26 mouse cellular contexts compared by ENCODE assay signal in genomic region chr10:21399622-21400021, GRCm38 (mm10). TPM values are rescaled to one million over a fixed set of nuclear protein-coding genes. Genes with fewer than 3 reads are reported as not detected.
DNase-seq lines count a peak whose midpoint lies in the region; ATAC-seq and TF ChIP-seq lines count a peak whose summit lies in the region.
"Had no signal": no experiment of that assay in that cellular context is flagged by ENCODE, and none has a peak within 500 bp of the region (broad histone marks: within the 10 kb centered on the region; RNA-seq: fewer than 3 reads in every experiment).

No protein-coding gene starts in this region.

- TF ChIP-seq POLR2A in heart, adult 2 months (IDR thresholded peaks at IDR 0.05; ENCODE audit: insufficient read depth, low read depth, low read length): no peak
- no peak for TF ChIP-seq POLR2A in liver, adult 2 months (IDR thresholded peaks at IDR 0.05; ENCODE audit: extremely low read depth, insufficient read depth, low read length)

- 0 out of 2 replicates have a peak, but pooled peaks have one; percentile 41 for ATAC-seq in heart, embryonic 15.5 days (replicated peaks; ENCODE audit: insufficient number of reproducible peaks, insufficient read depth, low FRiP score, low read depth)
- no peak for ATAC-seq in liver, embryonic 12.5 days
- no peak for ATAC-seq in heart, postnatal 0 days (ENCODE audit: insufficient read depth, low read depth)
- ATAC-seq: forebrain, postnatal 0 days; hindbrain, embryonic 16.5 days had no signal

- H3K79me2 ChIP-seq in heart, adult 2 months (replicated peaks; ENCODE audit: control insufficient read depth, insufficient read depth, low read length): no peaks in the 10 kb centered on the region
- no peaks in the 10 kb centered on the region for H3K79me2 ChIP-seq in liver, adult 2 months (ENCODE audit: control insufficient read depth, insufficient read depth, low read length)

- no peak for TF ChIP-seq CTCF in heart, adult 2 months (IDR thresholded peaks at IDR 0.05)
- no peak for TF ChIP-seq CTCF in liver, adult 2 months (IDR thresholded peaks at IDR 0.05; ENCODE audit: low read depth, low read length)
- no peak for TF ChIP-seq CTCF in heart, postnatal 0 days (IDR thresholded peaks at IDR 0.05; ENCODE audit: low read depth)

- H3K4me3 ChIP-seq in heart, embryonic 10.5 days: no peak overlapping the region
- H3K4me3 ChIP-seq in heart, adult 2 months: no peak overlapping the region
- no peak overlapping the region for H3K4me3 ChIP-seq in heart, embryonic 15.5 days
- no peak overlapping the region for H3K4me3 ChIP-seq in liver, adult 2 months (ENCODE audit: insufficient read depth, low read depth, low read length)
- no peak overlapping the region for H3K4me3 ChIP-seq in liver, embryonic 12.5 days
- no peak overlapping the region for H3K4me3 ChIP-seq in heart, postnatal 0 days (ENCODE audit: low read depth, low read length)
- H3K4me3 ChIP-seq: forebrain, embryonic 12.5 days; layer of hippocampus, adult 2 months had no signal

- no peak for TF ChIP-seq EP300 in heart, adult 2 months (IDR thresholded peaks at IDR 0.05; ENCODE audit: insufficient read depth, low read depth, low read length)
- TF ChIP-seq EP300 in heart, postnatal 0 days (IDR thresholded peaks at IDR 0.05; ENCODE audit: low read depth): no peak

- no peaks in the 10 kb centered on the region for H3K27me3 ChIP-seq in heart, embryonic 10.5 days (ENCODE audit: insufficient read depth, poor library complexity, severe bottlenecking)
- no peaks in the 10 kb centered on the region for H3K27me3 ChIP-seq in heart, adult 2 months (ENCODE audit: control insufficient read depth, insufficient read depth, low read length)
- H3K27me3 ChIP-seq in heart, embryonic 15.5 days: no peaks in the 10 kb centered on the region
- H3K27me3 ChIP-seq in liver, adult 2 months (ENCODE audit: control insufficient read depth, insufficient read depth, low read length): no peaks in the 10 kb centered on the region
- 0 out of 2 replicates have a peak, but pooled peaks cover 6% of the 10 kb centered on the region for H3K27me3 ChIP-seq in liver, embryonic 12.5 days (replicated peaks)
- H3K27me3 ChIP-seq in heart, postnatal 0 days (ENCODE audit: control insufficient read depth, insufficient read depth, low read length): 0 out of 2 replicates have a peak, but pooled peaks cover 3% of the 10 kb centered on the region
- H3K27me3 ChIP-seq: forebrain, embryonic 12.5 days had no signal

- H3K27ac ChIP-seq in heart, embryonic 10.5 days: peak overlapping the region; percentile 77
- H3K27ac ChIP-seq in heart, adult 2 months: no peak overlapping the region
- peak overlapping the region; percentile 86 for H3K27ac ChIP-seq in heart, embryonic 15.5 days
- H3K27ac ChIP-seq in liver, adult 2 months (replicated peaks; ENCODE audit: insufficient read depth, low read depth, low read length): peak overlapping the region; percentile 35
- no peak overlapping the region for H3K27ac ChIP-seq in liver, embryonic 12.5 days
- H3K27ac ChIP-seq in heart, postnatal 0 days (ENCODE audit: low read depth): peak overlapping the region; percentile 66
- H3K27ac ChIP-seq: forebrain, embryonic 12.5 days; layer of hippocampus, adult 2 months; liver, embryonic 14.5 days; macrophage had no signal

- H3K4me1 ChIP-seq in heart, embryonic 10.5 days: peaks cover 50% of the 10 kb centered on the region
- peaks cover 5% of the 10 kb centered on the region for H3K4me1 ChIP-seq in heart, adult 2 months (ENCODE audit: control insufficient read depth, insufficient read depth, low read length)
- peaks cover 30% of the 10 kb centered on the region for H3K4me1 ChIP-seq in heart, embryonic 15.5 days (replicated peaks)
- H3K4me1 ChIP-seq in liver, adult 2 months (ENCODE audit: control insufficient read depth, insufficient read depth, low read length): peaks cover 2% of the 10 kb centered on the region
- H3K4me1 ChIP-seq in liver, embryonic 12.5 days: peaks cover 9% of the 10 kb centered on the region; the same call in 1 of the 2 replicates
- H3K4me1 ChIP-seq in heart, postnatal 0 days (ENCODE audit: control insufficient read depth, insufficient read depth): peaks cover 25% of the 10 kb centered on the region

- WGBS in heart, embryonic 10.5 days: 26% methylated on average over 8 of the region's 8 CpGs
- WGBS in heart, adult 2 months: 47% methylated on average over 8 of the region's 8 CpGs
- WGBS in heart, embryonic 15.5 days: 23% methylated on average over 8 of the region's 8 CpGs
- WGBS in liver, adult 2 months: 64% methylated on average over 8 of the region's 8 CpGs
- 56% methylated on average over 8 of the region's 8 CpGs for WGBS in liver, embryonic 12.5 days (ENCODE audit: insufficient replicate concordance)
- 16% methylated on average over 8 of the region's 8 CpGs for WGBS in heart, postnatal 0 days

- H3K36me3 ChIP-seq in heart, embryonic 10.5 days: no peaks in the 10 kb centered on the region
- H3K36me3 ChIP-seq in heart, adult 2 months (ENCODE audit: control insufficient read depth, insufficient read depth, low read length): no peaks in the 10 kb centered on the region; the same call in 1 of the 2 replicates
- H3K36me3 ChIP-seq in heart, embryonic 15.5 days: no peaks in the 10 kb centered on the region
- H3K36me3 ChIP-seq in liver, adult 2 months (ENCODE audit: control insufficient read depth, insufficient read depth, low read length): peaks cover 4% of the 10 kb centered on the region
- H3K36me3 ChIP-seq in liver, embryonic 12.5 days: no peaks in the 10 kb centered on the region
- H3K36me3 ChIP-seq in heart, postnatal 0 days (replicated peaks; ENCODE audit: control insufficient read depth, insufficient read depth, low read length): no peaks in the 10 kb centered on the region
- H3K36me3 ChIP-seq: forebrain, embryonic 12.5 days had no signal

- no peak overlapping the region for H3K9ac ChIP-seq in heart, adult 2 months (ENCODE audit: low read depth, low read length)
- no peak overlapping the region; the same call in 1 of the 2 replicates for H3K9ac ChIP-seq in heart, embryonic 15.5 days
- no peak overlapping the region for H3K9ac ChIP-seq in liver, adult 2 months (ENCODE audit: low read depth, low read length)
- H3K9ac ChIP-seq in liver, embryonic 12.5 days: no peak overlapping the region
- H3K9ac ChIP-seq in heart, postnatal 0 days (replicated peaks; ENCODE audit: low read depth, low read length): no peak overlapping the region
- H3K9ac ChIP-seq: forebrain, embryonic 12.5 days; forebrain, postnatal 0 days; liver, embryonic 14.5 days had no signal

- intact Hi-C loops in heart, adult 2 months (cut with DNase I): no loop called here

- DNase-seq in heart, embryonic 10.5 days (ENCODE audit: low spot score): no peak
- no peak for DNase-seq in heart, adult 2 months
- no peak for DNase-seq in heart, postnatal 4 days
- DNase-seq in liver, adult 2 months (ENCODE audit: extremely low read depth, low read depth, low spot score): no peak
- DNase-seq in heart, postnatal 0 days (ENCODE audit: low spot score): peak; percentile 15
- DNase-seq in cerebellum, postnatal 10 days: no peak
- DNase-seq: adrenal gland, postnatal 25 days; cerebellum, adult 11-12 months; cerebellum, adult 9-11 months; forebrain, postnatal 0 days; kidney, adult 18-20 months; left cerebral cortex, postnatal 4 days; lung, adult 2 months; lung, postnatal 10 days; thymus, adult 2 months; thymus, postnatal 36 days had no signal

- H3K9me3 ChIP-seq in heart, embryonic 10.5 days: no peaks in the 10 kb centered on the region
- H3K9me3 ChIP-seq in heart, embryonic 15.5 days (replicated peaks): no peaks in the 10 kb centered on the region
- H3K9me3 ChIP-seq in liver, embryonic 12.5 days (replicated peaks): no peaks in the 10 kb centered on the region
- H3K9me3 ChIP-seq in heart, postnatal 0 days (replicated peaks; ENCODE audit: control insufficient read depth, low read length): no peaks in the 10 kb centered on the region
- H3K9me3 ChIP-seq: forebrain, embryonic 12.5 days had no signal

- peak overlapping the region; percentile 47 for H3K4me2 ChIP-seq in heart, embryonic 15.5 days
- no peak overlapping the region for H3K4me2 ChIP-seq in liver, embryonic 12.5 days
- peak overlapping the region; percentile 33 for H3K4me2 ChIP-seq in heart, postnatal 0 days (ENCODE audit: low read depth, low read length)
- H3K4me2 ChIP-seq: forebrain, embryonic 12.5 days had no signal

RNA-seq across cellular contexts. Expression of gene Aldh8a1, which starts 22.5 kb away (rescaled TPM):
- 0.10 and 0.19 TPM in 2 replicates for polyA plus RNA-seq in heart, embryonic 10.5 days (2016; fragmentation: Nextera tagmentation; extraction: Ambion mirVana)
- not detected for total RNA-seq in heart, adult 2 months (2021)
- 0.29 TPM in 1 of 2 replicates, not detected in the other for polyA plus RNA-seq in heart, adult 2 months (2012; rRNA removed)
- 0.27 TPM in 1 of 2 replicates, not detected in the other for polyA plus RNA-seq in heart, embryonic 15.5 days (2015; fragmentation: Nextera tagmentation; extraction: Ambion mirVana)
- total RNA-seq in heart, postnatal 4 days (2021): not detected
- 382 and 384 TPM in 2 replicates for total RNA-seq in liver, adult 2 months (2014; rRNA removed)
- polyA plus RNA-seq in liver, adult 2 months (2012; rRNA removed): 309 TPM in 2 replicates
- polyA plus RNA-seq in liver, embryonic 12.5 days (2016; fragmentation: Nextera tagmentation; extraction: Ambion mirVana): 5.1 and 5.6 TPM in 2 replicates
- not detected in 2 replicates for total RNA-seq in heart, postnatal 0 days (2014; rRNA removed; ENCODE audit: low replicate concordance)
- polyA plus RNA-seq in heart, postnatal 0 days (2015; fragmentation: Nextera tagmentation; extraction: Ambion mirVana): not detected in 2 replicates
- total RNA-seq: layer of hippocampus, postnatal 14 days; left cerebral cortex, postnatal 4 days had no signal
- polyA plus RNA-seq: embryonic facial prominence, embryonic 14.5 days; forebrain, embryonic 12.5 days; forebrain, postnatal 0 days; intestine, embryonic 14.5 days; macrophage had no signal

Comparison
In these comparisons a context has a peak if more than half of its experiments do, and no peak if none do; other contexts are left out.
1. H3K27ac ChIP-seq: peak in heart, embryonic 10.5 days (single experiment), heart, embryonic 15.5 days (single experiment), liver, adult 2 months (single experiment) and heart, postnatal 0 days (single experiment); none in heart, adult 2 months (single experiment) and liver, embryonic 12.5 days (single experiment).
2. RNA of gene Aldh8a1, which starts 22.5 kb away (polyA plus RNA-seq): 309 TPM in liver, adult 2 months; 5.1 to 5.6 TPM in liver, embryonic 12.5 days, 0.10 to 0.19 TPM in heart, embryonic 10.5 days, not detected in heart, postnatal 0 days, 0.27 TPM in heart, embryonic 15.5 days and 0.29 TPM in heart, adult 2 months; every median in the first group is over 10 times any median in the second.